Mouse (Mus musculus) olfactory bulb, adult 2 months (tissue): ENCODE data around the gene Cox8b.

Experiments
- CTCF ChIP-seq: fragments of 200-500 bp; IDR thresholded peaks from 2 replicates; pipeline ENCODE4 v1.5.1; 2012; ENCODE audit warnings: low read depth, mild to moderate bottlenecking, low read length, moderate library complexity; ENCODE audit not compliant: insufficient read depth
- POLR2A ChIP-seq: fragments of 200-500 bp; IDR thresholded peaks from 2 replicates; pipeline ENCODE4 v1.6.1; 2012; ENCODE audit warnings: mild to moderate bottlenecking, low read depth, low read length, moderate library complexity; ENCODE audit not compliant: insufficient read depth

DNA sequence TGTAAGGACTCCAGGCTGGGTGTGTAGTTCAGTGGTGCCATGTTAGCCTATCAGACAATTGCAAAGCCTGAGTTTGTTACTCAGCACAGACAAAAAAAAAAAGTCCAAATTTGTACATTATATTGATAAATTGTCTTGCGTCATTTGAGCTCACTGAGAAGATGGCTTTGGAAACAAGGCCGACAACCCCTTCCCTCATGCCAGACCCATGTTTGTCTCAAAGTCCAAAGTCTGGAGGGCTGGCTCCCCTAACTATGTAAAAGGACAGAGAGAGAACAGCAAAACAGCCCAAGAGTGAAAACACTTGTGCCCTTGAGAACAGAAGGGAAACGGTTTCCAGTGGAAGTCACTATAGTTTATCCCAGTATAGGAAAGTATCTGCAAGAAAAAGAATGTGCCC lies 19.8 kb downstream of the Cox8b start:
- TF ChIP-seq POLR2A (no peak), CTCF (no peak)
